Mouse (Mus musculus): ENCODE measurements around the gene Klhl25. TPM values are rescaled to one million over a fixed set of nuclear protein-coding genes. Genes with fewer than 3 reads are reported as not detected.
"Not testable (repeated sequence)": the region's sequence is repeated elsewhere in the genome, so short reads cannot be mapped to it uniquely, and the experiment has no call there.

Gene Klhl25
- polyA plus RNA-seq, 1 experiment from 2014 or later, result 22.1 TPM

GRCm38 (mm10) chr7:75897041-75897440 is 48.9 kb downstream of the Klhl25 start:
- no peaks in the 10 kb centered on the region for H3K4me1 ChIP-seq (ENCODE audit: control insufficient read depth, insufficient read depth, low read length)
- no peak overlapping the region for H3K4me2 ChIP-seq (ENCODE audit: low read depth)
- 80% methylated on average over 5 of the region's 5 CpGs for WGBS
- no peaks in the 10 kb centered on the region for H3K9me3 ChIP-seq (ENCODE audit: control insufficient read depth, low read length)
- no peaks in the 10 kb centered on the region for H3K27me3 ChIP-seq (ENCODE audit: control insufficient read depth, insufficient read depth, low read length)
- no peak overlapping the region for H3K9ac ChIP-seq (ENCODE audit: low read length)
- DNase-seq (ENCODE audit: low spot score), result no peak
- H3K27ac ChIP-seq (ENCODE audit: low read depth, low read length), result no peak overlapping the region
- ATAC-seq (ENCODE audit: insufficient read depth, low FRiP score, low TSS enrichment), result no peak
- H3K36me3 ChIP-seq (ENCODE audit: control insufficient read depth, insufficient read depth, low read length), result no peaks in the 10 kb centered on the region
- H3K4me3 ChIP-seq (ENCODE audit: low read depth, low read length), result no peak overlapping the region

GRCm38 (mm10) chr7:75899102-75899501 is 51.0 kb downstream of the Klhl25 start:
- no peak overlapping the region for H3K4me3 ChIP-seq (ENCODE audit: low read depth, low read length)
- H3K27ac ChIP-seq (ENCODE audit: low read depth, low read length), result no peak overlapping the region
- no peak overlapping the region for H3K9ac ChIP-seq (ENCODE audit: low read length)
- 49% methylated on average over 6 of the region's 6 CpGs for WGBS
- DNase-seq (ENCODE audit: low spot score) (no peak), ATAC-seq (ENCODE audit: insufficient read depth, low FRiP score, low TSS enrichment) (no peak)
- no peaks in the 10 kb centered on the region for H3K27me3 ChIP-seq (ENCODE audit: control insufficient read depth, insufficient read depth, low read length)
- no peaks in the 10 kb centered on the region for H3K4me1 ChIP-seq (ENCODE audit: control insufficient read depth, insufficient read depth, low read length)
- no peaks in the 10 kb centered on the region for H3K36me3 ChIP-seq (ENCODE audit: control insufficient read depth, insufficient read depth, low read length)
- no peaks in the 10 kb centered on the region for H3K9me3 ChIP-seq (ENCODE audit: control insufficient read depth, low read length)
- no peak overlapping the region for H3K4me2 ChIP-seq (ENCODE audit: low read depth)

GRCm38 (mm10) chr7:75899517-75899916 is 51.4 kb downstream of the Klhl25 start:
- ATAC-seq (ENCODE audit: insufficient read depth, low FRiP score, low TSS enrichment) (no peak), DNase-seq (ENCODE audit: low spot score) (no peak)
- whole genome bisulfite sequencing, result 33% methylated on average over 8 of the region's 8 CpGs
- Histone ChIP-seq H3K27me3 (ENCODE audit: control insufficient read depth, insufficient read depth, low read length) (no peaks in the 10 kb centered on the region), H3K27ac (ENCODE audit: low read depth, low read length) (no peak overlapping the region), H3K9me3 (ENCODE audit: control insufficient read depth, low read length) (no peaks in the 10 kb centered on the region), H3K4me3 (ENCODE audit: low read depth, low read length) (no peak overlapping the region), H3K36me3 (ENCODE audit: control insufficient read depth, insufficient read depth, low read length) (no peaks in the 10 kb centered on the region), H3K4me2 (ENCODE audit: low read depth) (no peak overlapping the region), H3K4me1 (ENCODE audit: control insufficient read depth, insufficient read depth, low read length) (no peaks in the 10 kb centered on the region), H3K9ac (ENCODE audit: low read length) (no peak overlapping the region)

GRCm38 (mm10) chr7:75899954-75900353 is 51.8 kb downstream of the Klhl25 start:
- WGBS, result 75% methylated on average over 4 of the region's 4 CpGs

GRCm38 (mm10) chr7:75905145-75905544 is 57.0 kb downstream of the Klhl25 start:
- no peaks in the 10 kb centered on the region for H3K4me1 ChIP-seq (ENCODE audit: control insufficient read depth, insufficient read depth, low read length)
- ATAC-seq (ENCODE audit: insufficient read depth, low FRiP score, low TSS enrichment) (no peak), DNase-seq (ENCODE audit: low spot score) (no peak)
- no peak overlapping the region for H3K9ac ChIP-seq (ENCODE audit: low read length)
- H3K9me3 ChIP-seq (ENCODE audit: control insufficient read depth, low read length), result no peaks in the 10 kb centered on the region
- H3K36me3 ChIP-seq (ENCODE audit: control insufficient read depth, insufficient read depth, low read length), result no peaks in the 10 kb centered on the region
- no peak overlapping the region for H3K4me3 ChIP-seq (ENCODE audit: low read depth, low read length)
- no peaks in the 10 kb centered on the region for H3K27me3 ChIP-seq (ENCODE audit: control insufficient read depth, insufficient read depth, low read length)
- WGBS, result 30% methylated on average over 2 of the region's 2 CpGs
- no peak overlapping the region for H3K27ac ChIP-seq (ENCODE audit: low read depth, low read length)
- H3K4me2 ChIP-seq (ENCODE audit: low read depth), result no peak overlapping the region

More at GRCm38 (mm10) chr7:75899954-75900353, 51.8 kb downstream of the Klhl25 start:
- Histone ChIP-seq H3K9me3 (ENCODE audit: control insufficient read depth, low read length) (no peaks in the 10 kb centered on the region), H3K27me3 (ENCODE audit: control insufficient read depth, insufficient read depth, low read length) (no peaks in the 10 kb centered on the region), H3K9ac (ENCODE audit: low read length) (no peak overlapping the region), H3K36me3 (ENCODE audit: control insufficient read depth, insufficient read depth, low read length) (no peaks in the 10 kb centered on the region), H3K27ac (ENCODE audit: low read depth, low read length) (no peak overlapping the region), H3K4me2 (ENCODE audit: low read depth) (no peak overlapping the region), H3K4me1 (ENCODE audit: control insufficient read depth, insufficient read depth, low read length) (no peaks in the 10 kb centered on the region), H3K4me3 (ENCODE audit: low read depth, low read length) (no peak overlapping the region)
- no peak for DNase-seq (ENCODE audit: low spot score)
- no peak for ATAC-seq (ENCODE audit: insufficient read depth, low FRiP score, low TSS enrichment)

GRCm38 (mm10) chr7:75910035-75910651 is 62.0 kb downstream of the Klhl25 start:
- Histone ChIP-seq H3K4me1 (ENCODE audit: control insufficient read depth, insufficient read depth, low read length) (no peaks in the 10 kb centered on the region), H3K4me3 (ENCODE audit: low read depth, low read length) (no peak overlapping the region), H3K9me3 (ENCODE audit: control insufficient read depth, low read length) (no peaks in the 10 kb centered on the region), H3K4me2 (ENCODE audit: low read depth) (peak overlapping the region; percentile 37), H3K9ac (ENCODE audit: low read length) (no peak overlapping the region), H3K36me3 (ENCODE audit: control insufficient read depth, insufficient read depth, low read length) (no peaks in the 10 kb centered on the region), H3K27me3 (ENCODE audit: control insufficient read depth, insufficient read depth, low read length) (no peaks in the 10 kb centered on the region), H3K27ac (ENCODE audit: low read depth, low read length) (no peak overlapping the region)
- WGBS, result 14% methylated on average over 11 of the region's 11 CpGs
- ATAC-seq (ENCODE audit: insufficient read depth, low FRiP score, low TSS enrichment) (peak; percentile 62), DNase-seq (ENCODE audit: low spot score) (peak; percentile 74)

- Histone ChIP-seq H3K36me3 (ENCODE audit: control insufficient read depth, insufficient read depth, low read length) (no peaks in the 10 kb centered on the region), H3K4me2 (ENCODE audit: low read depth) (peak overlapping the region; percentile 37), H3K27me3 (ENCODE audit: control insufficient read depth, insufficient read depth, low read length) (no peaks in the 10 kb centered on the region), H3K9ac (ENCODE audit: low read length) (no peak overlapping the region), H3K27ac (ENCODE audit: low read depth, low read length) (no peak overlapping the region), H3K4me3 (ENCODE audit: low read depth, low read length) (no peak overlapping the region), H3K4me1 (ENCODE audit: control insufficient read depth, insufficient read depth, low read length) (no peaks in the 10 kb centered on the region), H3K9me3 (ENCODE audit: control insufficient read depth, low read length) (no peaks in the 10 kb centered on the region)
- DNase-seq (ENCODE audit: low spot score) (no peak), ATAC-seq (ENCODE audit: insufficient read depth, low FRiP score, low TSS enrichment) (no peak)
- WGBS, result 84% methylated on average over 8 of the region's 8 CpGs
Observed at GRCm38 (mm10) chr7:75910652-75911035, 62.5 kb downstream of the Klhl25 start.

GRCm38 (mm10) chr7:75913952-75914351 is 65.8 kb downstream of the Klhl25 start:
- no peak overlapping the region for H3K9ac ChIP-seq (ENCODE audit: low read length)
- no peaks in the 10 kb centered on the region for H3K27me3 ChIP-seq (ENCODE audit: control insufficient read depth, insufficient read depth, low read length)
- WGBS, result 2% methylated on average over 7 of the region's 7 CpGs
- no peaks in the 10 kb centered on the region for H3K4me1 ChIP-seq (ENCODE audit: control insufficient read depth, insufficient read depth, low read length)
- H3K4me3 ChIP-seq (ENCODE audit: low read depth, low read length), result no peak overlapping the region
- no peak overlapping the region for H3K27ac ChIP-seq (ENCODE audit: low read depth, low read length)
- H3K36me3 ChIP-seq (ENCODE audit: control insufficient read depth, insufficient read depth, low read length), result no peaks in the 10 kb centered on the region
- DNase-seq (ENCODE audit: low spot score), result peak; percentile 91
- H3K4me2 ChIP-seq (ENCODE audit: low read depth), result no peak overlapping the region
- H3K9me3 ChIP-seq (ENCODE audit: control insufficient read depth, low read length), result no peaks in the 10 kb centered on the region
- ATAC-seq (ENCODE audit: insufficient read depth, low FRiP score, low TSS enrichment), result peak; percentile 89

GRCm38 (mm10) chr7:75915550-75915949 is 67.4 kb downstream of the Klhl25 start:
- not testable (repeated sequence) for H3K36me3 ChIP-seq (ENCODE audit: control insufficient read depth, insufficient read depth, low read length); H3K9me3 ChIP-seq (ENCODE audit: control insufficient read depth, low read length); H3K4me2 ChIP-seq (ENCODE audit: low read depth); H3K4me3 ChIP-seq (ENCODE audit: low read depth, low read length); H3K27ac ChIP-seq (ENCODE audit: low read depth, low read length); H3K9ac ChIP-seq (ENCODE audit: low read length); DNase-seq (ENCODE audit: low spot score); H3K27me3 ChIP-seq (ENCODE audit: control insufficient read depth, insufficient read depth, low read length); H3K4me1 ChIP-seq (ENCODE audit: control insufficient read depth, insufficient read depth, low read length); ATAC-seq (ENCODE audit: insufficient read depth, low FRiP score, low TSS enrichment)
- 87% methylated on average over 3 of the region's 3 CpGs for WGBS
